ENCODE assay signal across 10 mouse cellular contexts in genomic region chr9:44087761-44088455, GRCm38 (mm10). TPM values are rescaled to one million over a fixed set of nuclear protein-coding genes. Genes with fewer than 3 reads are reported as not detected.
DNase-seq lines count a peak whose midpoint lies in the region; ATAC-seq and TF ChIP-seq lines count a peak whose summit lies in the region.
"Had no signal": no experiment of that assay in that cellular context is flagged by ENCODE, and none has a peak within 500 bp of the region (broad histone marks: within the 10 kb centered on the region; RNA-seq: fewer than 3 reads in every experiment).

No protein-coding gene starts in this region.

- WGBS in forebrain, postnatal 0 days: 18% methylated on average over 15 of the region's 15 CpGs
- WGBS in forebrain, embryonic 12.5 days: 13% methylated on average over 15 of the region's 15 CpGs
- 8% methylated on average over 15 of the region's 15 CpGs for WGBS in embryonic facial prominence, embryonic 10.5 days
- 25% methylated on average over 15 of the region's 15 CpGs for whole genome bisulfite sequencing in liver, embryonic 15.5 days (ENCODE audit: insufficient replicate concordance)

- H3K79me3 ChIP-seq in C2C12 (ENCODE audit: low read depth): no peaks in the 10 kb centered on the region

- no peak overlapping the region for H3K4me3 ChIP-seq in forebrain, postnatal 0 days (ENCODE audit: low read depth, low read length)
- no peak overlapping the region for H3K4me3 ChIP-seq in forebrain, embryonic 12.5 days (replicated peaks)
- no peak overlapping the region for H3K4me3 ChIP-seq in C2C12 (ENCODE audit: insufficient read depth, poor library complexity, severe bottlenecking)
- peak overlapping the region; percentile 26; the same call in 1 of the 2 replicates for H3K4me3 ChIP-seq in embryonic facial prominence, embryonic 10.5 days
- no peak overlapping the region for H3K4me3 ChIP-seq in liver, embryonic 15.5 days (replicated peaks)

- intact Hi-C loops in heart, postnatal 10 days (cut with DNase I): no loop called here

- peak; percentile 52; the same call in 1 of the 2 replicates for ATAC-seq in forebrain, postnatal 0 days
- ATAC-seq in forebrain, embryonic 12.5 days (ENCODE audit: low FRiP score): no peak
- no peak for ATAC-seq in liver, embryonic 15.5 days (ENCODE audit: insufficient read depth)

- H3K27me3 ChIP-seq in forebrain, postnatal 0 days (ENCODE audit: insufficient read depth, low read length): no peaks in the 10 kb centered on the region
- peaks cover 68% of the 10 kb centered on the region for H3K27me3 ChIP-seq in forebrain, embryonic 12.5 days
- H3K27me3 ChIP-seq in C2C12 (ENCODE audit: control insufficient read depth, insufficient read depth, insufficient read length): no peaks in the 10 kb centered on the region
- peaks cover 61% of the 10 kb centered on the region for H3K27me3 ChIP-seq in embryonic facial prominence, embryonic 10.5 days (replicated peaks; ENCODE audit: low read depth, poor library complexity, severe bottlenecking)
- H3K27me3 ChIP-seq in liver, embryonic 15.5 days: peaks cover 60% of the 10 kb centered on the region

- H3ac ChIP-seq in C2C12 (ENCODE audit: control insufficient read depth, insufficient read length, low read depth): no peak overlapping the region

- peaks cover 17% of the 10 kb centered on the region; the same call in 1 of the 2 replicates for H3K4me1 ChIP-seq in forebrain, postnatal 0 days (ENCODE audit: insufficient read depth)
- H3K4me1 ChIP-seq in forebrain, embryonic 12.5 days: peaks cover 38% of the 10 kb centered on the region
- H3K4me1 ChIP-seq in embryonic facial prominence, embryonic 10.5 days: peaks cover 69% of the 10 kb centered on the region
- peaks cover 51% of the 10 kb centered on the region for H3K4me1 ChIP-seq in liver, embryonic 15.5 days (replicated peaks)

- 0 out of 2 replicates have a peak overlapping the region, but pooled peaks have one; percentile 45 for H3K27ac ChIP-seq in forebrain, postnatal 0 days (ENCODE audit: low read depth, low read length)
- H3K27ac ChIP-seq in forebrain, embryonic 12.5 days: no peak overlapping the region
- H3K27ac ChIP-seq in embryonic facial prominence, embryonic 10.5 days (replicated peaks): no peak overlapping the region
- no peak overlapping the region for H3K27ac ChIP-seq in liver, embryonic 15.5 days (replicated peaks)

- no peak for DNase-seq in forebrain, postnatal 0 days
- DNase-seq in embryonic facial prominence, embryonic 10.5 days (ENCODE audit: low spot score): peak; percentile 62
- DNase-seq in heart, postnatal 10 days: peak; percentile 69 to 81
- no peak for DNase-seq in urinary bladder, postnatal 36 days (ENCODE audit: low spot score in 2 of 2)
- no peak for DNase-seq in neural tube, embryonic 10.5 days (ENCODE audit: extremely low spot score, low spot score)

- no peaks in the 10 kb centered on the region for H3K9me3 ChIP-seq in forebrain, postnatal 0 days (ENCODE audit: low read length)
- no peaks in the 10 kb centered on the region for H3K9me3 ChIP-seq in forebrain, embryonic 12.5 days
- no peaks in the 10 kb centered on the region for H3K9me3 ChIP-seq in embryonic facial prominence, embryonic 10.5 days
- no peaks in the 10 kb centered on the region for H3K9me3 ChIP-seq in liver, embryonic 15.5 days (replicated peaks)

- peaks cover 16% of the 10 kb centered on the region; the same call in 1 of the 2 replicates for H3K36me3 ChIP-seq in forebrain, postnatal 0 days (ENCODE audit: insufficient read depth)
- peaks cover 7% of the 10 kb centered on the region for H3K36me3 ChIP-seq in forebrain, embryonic 12.5 days (replicated peaks)
- no peaks in the 10 kb centered on the region for H3K36me3 ChIP-seq in C2C12 (ENCODE audit: control insufficient read depth, insufficient read depth)
- peaks cover 27% of the 10 kb centered on the region for H3K36me3 ChIP-seq in embryonic facial prominence, embryonic 10.5 days (replicated peaks)
- H3K36me3 ChIP-seq in liver, embryonic 15.5 days (replicated peaks): 0 out of 2 replicates have a peak, but pooled peaks cover 2% of the 10 kb centered on the region

- no peaks in the 10 kb centered on the region for H3K79me2 ChIP-seq in C2C12 (ENCODE audit: control insufficient read depth, insufficient read depth)

- H3K9ac ChIP-seq in forebrain, postnatal 0 days: no peak overlapping the region
- no peak overlapping the region for H3K9ac ChIP-seq in forebrain, embryonic 12.5 days
- no peak overlapping the region for H3K9ac ChIP-seq in liver, embryonic 15.5 days

- TF ChIP-seq CTCF in forebrain, postnatal 0 days (IDR thresholded peaks at IDR 0.05; ENCODE audit: low read depth): no peak
- TF ChIP-seq CTCF in C2C12 (IDR thresholded peaks at IDR 0.05; ENCODE audit: control insufficient read depth, insufficient read depth, insufficient read length): no peak

- H3K4me2 ChIP-seq in forebrain, postnatal 0 days (ENCODE audit: low read depth): peak overlapping the region; percentile 19; the same call in 1 of the 2 replicates
- no peak overlapping the region for H3K4me2 ChIP-seq in forebrain, embryonic 12.5 days
- H3K4me2 ChIP-seq in liver, embryonic 15.5 days: 0 out of 2 replicates have a peak overlapping the region, but pooled peaks have one; percentile 1

TF ChIP-seq in C2C12, 6 proteins besides CTCF, POLR2A, EP300 and RAD21:
- TF ChIP-seq MYOD1 (IDR thresholded peaks at IDR 0.05; ENCODE audit: control insufficient read depth, insufficient read length, low read depth) (peak; percentile 59), FOSL1 (IDR thresholded peaks at IDR 0.05; ENCODE audit: insufficient read depth, low read length, poor library complexity, severe bottlenecking) (no peak)

RNA-seq across cellular contexts. Expression of gene Mfrp, which starts 13.6 kb away (rescaled TPM):
- total RNA-seq in forebrain, postnatal 0 days (2014; rRNA removed): 0.67 and 1.2 TPM in 2 replicates
- polyA plus RNA-seq in forebrain, postnatal 0 days (2015; fragmentation: Nextera tagmentation; extraction: Ambion mirVana): 0.08 and 0.13 TPM in 2 replicates
- polyA plus RNA-seq in forebrain, embryonic 12.5 days (2016; fragmentation: Nextera tagmentation; extraction: Ambion mirVana): 0.27 and 0.33 TPM in 2 replicates
- polyA plus RNA-seq in C2C12 (2012; fragmentation: generic; extraction: Trizol): 0.05 TPM
- polyA plus RNA-seq in embryonic facial prominence, embryonic 10.5 days (2016; fragmentation: Nextera tagmentation; extraction: Ambion mirVana): 0.09 and 0.12 TPM in 2 replicates
- not detected for total RNA-seq in heart, postnatal 10 days (2021)
- polyA plus RNA-seq in liver, embryonic 15.5 days (2015; fragmentation: Nextera tagmentation; extraction: Ambion mirVana): 0.10 TPM in 1 of 2 replicates, not detected in the other
- total RNA-seq: MEL had no signal
- polyA plus RNA-seq: neural tube, embryonic 14.5 days had no signal

RNA-seq across cellular contexts. Expression of gene C1qtnf5, which starts 19.1 kb away (rescaled TPM):
- total RNA-seq in forebrain, postnatal 0 days (2014; rRNA removed): 17.3 and 18.4 TPM in 2 replicates
- 8.7 and 9.3 TPM in 2 replicates for polyA plus RNA-seq in forebrain, postnatal 0 days (2015; fragmentation: Nextera tagmentation; extraction: Ambion mirVana)
- 0.58 and 0.73 TPM in 2 replicates for polyA plus RNA-seq in forebrain, embryonic 12.5 days (2016; fragmentation: Nextera tagmentation; extraction: Ambion mirVana)
- polyA plus RNA-seq in C2C12 (2012; fragmentation: generic; extraction: Trizol): 0.15 TPM
- polyA plus RNA-seq in embryonic facial prominence, embryonic 10.5 days (2016; fragmentation: Nextera tagmentation; extraction: Ambion mirVana): 0.27 and 0.75 TPM in 2 replicates
- total RNA-seq in heart, postnatal 10 days (2021): 10 to 100 TPM; 15.5 to 21.3 TPM
- 0.29 and 0.53 TPM in 2 replicates for polyA plus RNA-seq in liver, embryonic 15.5 days (2015; fragmentation: Nextera tagmentation; extraction: Ambion mirVana)

RNA-seq across cellular contexts. Expression of gene Usp2, which starts 21.1 kb away (rescaled TPM):
- total RNA-seq in forebrain, postnatal 0 days (2014; rRNA removed): 10.5 and 16.6 TPM in 2 replicates
- polyA plus RNA-seq in forebrain, postnatal 0 days (2015; fragmentation: Nextera tagmentation; extraction: Ambion mirVana): 14.9 and 20.2 TPM in 2 replicates
- polyA plus RNA-seq in forebrain, embryonic 12.5 days (2016; fragmentation: Nextera tagmentation; extraction: Ambion mirVana): 10.2 and 14.6 TPM in 2 replicates
- 0.73 TPM for polyA plus RNA-seq in C2C12 (2012; fragmentation: generic; extraction: Trizol)
- polyA plus RNA-seq in embryonic facial prominence, embryonic 10.5 days (2016; fragmentation: Nextera tagmentation; extraction: Ambion mirVana): 10.7 and 12.0 TPM in 2 replicates
- total RNA-seq in heart, postnatal 10 days (2021): 100 to 1,000 TPM; 102 to 150 TPM
- 3.7 and 4.3 TPM in 2 replicates for polyA plus RNA-seq in liver, embryonic 15.5 days (2015; fragmentation: Nextera tagmentation; extraction: Ambion mirVana)

RNA-seq across cellular contexts. Expression of gene Gm49380, which starts 25.4 kb away (rescaled TPM):
- 0.81 TPM in 1 of 2 replicates, not detected in the other for total RNA-seq in forebrain, postnatal 0 days (2014; rRNA removed)
- polyA plus RNA-seq in forebrain, postnatal 0 days (2015; fragmentation: Nextera tagmentation; extraction: Ambion mirVana): 0.11 TPM in 1 of 2 replicates, not detected in the other
- polyA plus RNA-seq in forebrain, embryonic 12.5 days (2016; fragmentation: Nextera tagmentation; extraction: Ambion mirVana): 0.14 and 0.36 TPM in 2 replicates
- 0.05 TPM for polyA plus RNA-seq in C2C12 (2012; fragmentation: generic; extraction: Trizol)
- 0.31 and 0.49 TPM in 2 replicates for polyA plus RNA-seq in embryonic facial prominence, embryonic 10.5 days (2016; fragmentation: Nextera tagmentation; extraction: Ambion mirVana)
- total RNA-seq in heart, postnatal 10 days (2021): under 1 TPM; 0.10 to 0.12 TPM
- not detected in 2 replicates for polyA plus RNA-seq in liver, embryonic 15.5 days (2015; fragmentation: Nextera tagmentation; extraction: Ambion mirVana)
- total RNA-seq: MEL had no signal

RNA-seq across cellular contexts. Expression of gene Rnf26, which starts 25.4 kb away (rescaled TPM):
- total RNA-seq in forebrain, postnatal 0 days (2014; rRNA removed): 11.0 and 16.0 TPM in 2 replicates
- 36.8 and 38.8 TPM in 2 replicates for polyA plus RNA-seq in forebrain, postnatal 0 days (2015; fragmentation: Nextera tagmentation; extraction: Ambion mirVana)
- 69.6 and 69.9 TPM in 2 replicates for polyA plus RNA-seq in forebrain, embryonic 12.5 days (2016; fragmentation: Nextera tagmentation; extraction: Ambion mirVana)
- 52.6 TPM for polyA plus RNA-seq in C2C12 (2012; fragmentation: generic; extraction: Trizol)
- 80.1 and 80.9 TPM in 2 replicates for polyA plus RNA-seq in embryonic facial prominence, embryonic 10.5 days (2016; fragmentation: Nextera tagmentation; extraction: Ambion mirVana)
- 10 to 100 TPM; 18.1 TPM for total RNA-seq in heart, postnatal 10 days (2021)
- polyA plus RNA-seq in liver, embryonic 15.5 days (2015; fragmentation: Nextera tagmentation; extraction: Ambion mirVana): 35.2 and 38.4 TPM in 2 replicates

Comparison
In these comparisons a context has a peak if more than half of its experiments do, and no peak if none do; other contexts are left out.
1. DNase-seq: peak in embryonic facial prominence, embryonic 10.5 days (single experiment) and heart, postnatal 10 days (2 of 2); none in forebrain, postnatal 0 days (single experiment), urinary bladder, postnatal 36 days (0 of 2) and neural tube, embryonic 10.5 days (single experiment).